Mouse (Mus musculus) c-Kit-positive CD71-negative TER-119-negative erythroid progenitor cells, embryonic 14.5 days (primary cell): ENCODE results near the gene Catsperz.
"Not testable (repeated sequence)": the region's sequence is repeated elsewhere in the genome, so short reads cannot be mapped to it uniquely, and the experiment has no call there.

Experiments
- DNase-seq: peaks from one replicate; pipeline ENCODE4 v3.0.0-alpha.2; 2013; ENCODE audit warnings: low read depth

Gene Catsperz

DNA sequence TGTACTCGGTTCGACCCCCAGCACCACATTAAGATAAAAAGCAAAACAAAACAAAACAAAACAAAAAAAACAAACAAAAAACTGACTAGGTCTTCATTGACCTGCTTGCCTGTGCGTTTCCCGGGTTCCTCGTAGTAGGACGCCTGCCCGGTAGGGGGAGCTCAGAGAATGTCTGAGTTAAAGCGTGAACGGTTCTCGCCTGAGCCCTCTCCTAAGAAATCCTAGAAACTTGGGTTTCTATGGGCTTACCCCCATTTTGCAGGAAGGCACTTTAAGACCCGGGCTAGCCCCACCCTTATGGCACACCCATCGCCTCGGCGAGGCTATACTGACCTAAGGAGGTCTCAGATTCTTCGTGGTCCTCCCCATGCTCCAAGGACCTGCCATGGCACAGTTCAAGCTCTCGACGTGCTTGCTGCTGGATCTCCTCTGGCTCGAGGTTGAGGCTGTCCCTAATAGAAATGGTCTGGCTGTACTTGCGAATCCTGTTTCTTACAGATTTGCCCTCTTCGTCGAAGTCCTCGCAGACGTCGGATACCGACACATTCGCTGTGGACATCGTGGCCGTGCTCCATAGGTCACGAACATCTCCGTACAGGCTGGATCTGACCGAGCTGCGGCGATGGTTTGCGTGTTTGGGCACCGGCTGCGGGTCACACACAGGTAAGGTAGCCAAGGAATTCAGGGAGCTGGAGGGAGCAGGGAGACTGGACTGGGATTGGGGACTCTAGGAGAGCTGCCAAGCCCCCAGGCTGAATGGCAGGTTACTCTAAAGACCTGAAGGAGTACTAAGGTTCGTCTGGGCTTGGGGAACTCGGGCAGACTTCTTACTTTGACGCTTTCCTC, 496 bp downstream of the Catsperz start:
- DNase-seq: peak; percentile 69

DNA sequence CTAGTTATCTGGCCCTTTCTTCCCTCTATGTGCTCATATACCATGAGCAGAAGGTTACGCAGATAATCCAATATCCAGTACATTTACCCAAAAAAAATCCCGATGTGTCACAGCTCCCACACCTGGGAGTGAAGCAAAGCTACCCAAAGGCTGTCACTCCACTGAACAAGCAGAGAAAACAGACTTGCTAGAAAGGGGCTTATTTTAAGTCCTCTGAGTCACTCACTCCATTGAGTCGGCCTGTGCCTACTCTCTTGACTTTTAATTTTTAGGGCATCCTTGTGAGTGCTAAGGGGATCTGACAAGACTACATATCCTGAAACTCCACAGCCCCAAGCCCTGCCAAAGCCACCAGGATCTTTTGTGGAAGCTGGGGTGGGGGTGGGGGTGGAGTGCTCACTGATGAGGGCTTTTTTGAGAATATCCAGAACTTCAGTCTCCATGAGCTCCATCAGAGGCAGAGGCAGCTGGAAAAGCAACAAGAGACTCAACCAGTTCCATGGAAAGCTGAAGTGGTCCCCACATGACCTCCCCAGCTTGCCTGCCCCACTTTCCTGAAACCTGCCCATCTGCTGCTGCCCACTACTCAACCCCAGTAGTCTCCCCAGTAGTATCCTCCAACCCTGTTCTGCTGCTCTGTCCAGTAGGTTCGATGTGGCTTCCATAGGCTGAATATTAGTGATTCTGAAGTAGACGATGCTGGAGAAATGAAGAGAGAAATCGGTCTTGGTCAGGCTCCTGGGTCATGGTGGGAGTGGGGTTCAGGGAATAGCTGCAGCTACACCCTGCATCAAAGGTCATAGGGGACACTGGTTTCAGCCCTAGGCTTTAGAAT, 2.1 kb downstream of the Catsperz start:
- no peak for DNase-seq

DNA sequence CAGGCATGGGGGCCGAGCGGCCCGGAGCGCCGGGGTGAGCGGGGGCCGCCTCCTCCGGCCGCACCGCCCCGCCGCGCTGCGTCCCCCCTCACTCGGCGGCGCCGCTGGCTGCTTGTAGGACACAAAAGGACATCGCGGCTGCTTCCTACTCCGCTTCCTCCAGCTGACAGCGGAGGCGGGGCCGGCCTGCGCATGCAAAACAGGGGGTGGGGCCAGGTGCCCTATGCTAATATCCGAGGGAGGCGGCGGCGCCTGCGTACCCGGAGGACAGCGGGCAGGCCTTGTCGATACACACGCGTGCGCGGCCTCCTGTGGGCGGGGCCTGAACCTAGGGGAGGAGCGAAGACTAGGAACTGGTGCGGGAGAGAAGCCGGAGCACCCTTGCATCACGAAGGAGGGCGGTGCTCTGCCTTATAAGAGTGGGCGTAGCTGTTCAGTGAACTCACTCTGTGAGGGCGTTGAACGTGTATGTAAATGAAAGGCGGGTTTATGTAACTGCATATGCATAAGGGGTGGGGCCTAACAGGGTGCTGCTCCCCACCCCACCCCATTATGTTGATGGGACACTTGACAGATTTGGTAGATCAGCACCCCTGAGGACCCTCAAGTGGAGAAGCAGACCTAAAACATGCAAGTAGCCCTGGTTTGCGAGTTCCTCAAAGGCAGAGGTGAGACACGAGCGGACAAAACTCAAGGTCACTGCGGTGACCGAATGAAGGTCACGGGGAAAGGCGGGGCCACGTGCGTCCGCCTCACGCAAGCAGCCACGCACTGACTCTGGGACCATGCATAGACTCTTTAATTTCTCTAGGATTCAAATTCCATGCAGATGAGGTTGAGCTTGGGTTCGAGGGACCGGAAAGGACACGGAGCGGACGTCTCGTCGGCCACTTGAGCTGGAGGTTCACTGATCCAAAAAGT, 3.3 kb downstream of the Catsperz start, which contains the start of gene Esrra:
Esrra (minus strand) TSS at position 167 of the 921 bp plus-strand sequence.
- DNase-seq: peak; percentile 100

DNA sequence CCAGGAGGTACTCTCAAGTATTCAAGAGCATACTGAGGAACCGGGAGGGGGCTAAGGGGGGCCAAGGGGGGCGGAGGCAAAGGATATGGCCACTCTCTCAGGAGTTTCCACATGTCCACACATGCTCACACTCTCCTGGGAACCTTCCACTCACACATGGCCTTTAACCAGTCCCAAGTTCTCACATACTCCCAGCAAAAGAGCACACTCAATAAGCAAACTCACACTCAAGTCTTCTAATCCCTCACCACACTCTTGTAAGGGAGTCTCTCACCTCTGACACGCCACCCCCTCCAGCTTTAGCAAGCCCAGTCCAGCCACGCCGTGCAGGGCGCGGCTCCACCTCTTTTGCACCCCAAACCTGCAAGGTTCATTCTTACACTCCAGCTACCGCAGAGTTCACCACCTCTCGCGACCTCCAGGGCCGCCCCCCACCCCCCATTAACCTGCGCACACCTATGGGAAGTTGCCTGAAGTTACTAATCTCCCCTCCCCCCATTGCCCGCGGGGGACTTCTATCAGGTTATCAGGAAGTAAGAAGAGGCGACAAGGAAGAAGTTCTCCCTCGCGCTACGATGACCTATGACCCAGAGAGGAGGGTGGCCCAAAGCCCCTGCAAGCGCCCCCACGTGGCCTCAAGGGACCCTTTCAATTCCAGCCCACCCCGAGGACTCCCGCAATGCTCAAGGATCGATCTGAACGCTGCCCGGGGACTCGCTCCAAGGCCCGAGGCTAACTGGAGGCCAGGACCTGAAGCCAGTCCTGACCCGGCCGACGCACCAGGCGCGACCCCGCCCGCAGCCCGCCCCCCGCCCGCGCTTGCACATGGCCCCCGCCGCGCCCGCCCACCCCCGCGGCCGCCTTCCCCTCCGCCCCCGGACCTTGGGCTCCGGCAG, 4.2 kb downstream of the Catsperz start:
- no peak for DNase-seq

DNA sequence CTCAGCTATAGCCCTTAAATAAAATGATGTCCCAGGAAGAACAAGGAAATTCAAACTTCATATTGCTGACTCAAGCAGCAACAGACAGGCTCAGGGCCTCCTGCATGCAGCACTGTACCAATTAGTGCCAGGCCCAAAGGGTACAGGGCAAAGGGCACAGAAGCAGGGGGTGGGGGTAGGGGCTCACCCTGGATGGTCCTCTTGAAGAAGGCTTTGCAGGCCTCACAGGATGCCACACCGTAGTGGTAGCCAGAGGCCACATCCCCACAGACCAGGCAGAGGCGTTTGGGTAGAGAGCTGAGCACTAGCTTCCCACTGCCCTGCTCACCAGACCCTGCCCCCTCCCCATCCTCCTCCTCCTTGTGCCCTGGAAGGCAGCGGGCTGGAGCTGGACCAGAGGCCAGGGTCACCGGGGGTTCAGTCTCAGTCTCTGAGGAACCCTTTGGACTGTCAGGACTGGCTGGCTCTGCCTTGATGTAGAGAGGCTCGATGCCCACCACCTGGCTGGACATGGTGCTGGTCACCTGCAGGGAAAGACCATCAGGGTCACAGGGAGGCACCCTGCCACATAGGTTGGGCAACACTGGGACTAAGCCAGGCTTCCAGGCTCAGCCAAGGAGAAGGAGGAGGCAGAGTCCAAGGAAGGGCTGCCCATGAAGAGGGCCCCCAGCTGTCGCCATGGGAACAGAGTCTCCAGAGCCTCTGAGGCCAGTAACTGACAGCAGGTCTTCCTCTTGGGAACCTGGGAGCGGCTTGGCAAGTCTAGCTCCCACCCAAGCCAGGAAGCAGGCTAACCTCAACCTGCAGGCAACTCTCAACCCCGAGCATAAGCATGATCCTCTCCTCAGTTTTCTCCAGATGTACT, 5.1 kb downstream of the Catsperz start:
- DNase-seq: no peak

DNA sequence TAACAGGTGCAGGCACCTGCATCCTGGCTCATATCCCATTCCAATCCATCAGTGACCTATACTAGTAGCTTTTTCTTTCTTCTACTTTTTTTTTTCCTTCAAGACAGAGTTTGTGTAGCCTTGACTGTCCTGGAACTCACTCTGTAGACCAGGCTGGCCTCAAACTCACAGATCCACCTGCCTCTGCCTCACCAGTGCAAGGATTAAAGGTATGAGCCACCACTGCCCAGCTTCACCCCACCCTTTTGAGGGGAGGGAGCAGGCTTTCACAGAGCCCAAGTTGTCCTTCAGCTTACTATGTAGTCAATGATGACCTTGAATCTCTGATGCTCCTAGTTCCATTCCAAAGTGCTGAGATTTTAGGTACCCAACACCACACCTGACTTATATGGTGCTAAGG, 5.7 kb downstream of the Catsperz start:
- no peak for DNase-seq

DNA sequence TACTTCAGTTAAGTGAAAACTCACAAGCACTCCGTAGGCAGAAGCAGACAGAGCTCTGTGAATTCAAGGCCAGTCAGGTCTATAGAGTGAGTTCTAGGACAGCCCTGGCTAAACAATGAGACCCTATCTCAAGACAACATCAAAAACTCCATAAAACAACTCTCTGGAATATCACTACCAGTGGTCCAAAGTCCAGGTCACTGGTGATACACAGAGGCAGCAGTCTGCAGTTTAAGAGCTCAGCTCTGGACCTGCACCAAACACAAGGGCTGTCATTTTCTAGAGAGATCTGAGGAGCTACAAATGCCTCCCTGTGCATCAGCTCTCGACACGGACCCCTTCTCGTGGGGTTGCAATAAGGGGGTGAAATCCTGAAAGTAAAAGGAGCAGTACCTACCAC, 6.9 kb downstream of the Catsperz start:
- DNase-seq: no peak

DNA sequence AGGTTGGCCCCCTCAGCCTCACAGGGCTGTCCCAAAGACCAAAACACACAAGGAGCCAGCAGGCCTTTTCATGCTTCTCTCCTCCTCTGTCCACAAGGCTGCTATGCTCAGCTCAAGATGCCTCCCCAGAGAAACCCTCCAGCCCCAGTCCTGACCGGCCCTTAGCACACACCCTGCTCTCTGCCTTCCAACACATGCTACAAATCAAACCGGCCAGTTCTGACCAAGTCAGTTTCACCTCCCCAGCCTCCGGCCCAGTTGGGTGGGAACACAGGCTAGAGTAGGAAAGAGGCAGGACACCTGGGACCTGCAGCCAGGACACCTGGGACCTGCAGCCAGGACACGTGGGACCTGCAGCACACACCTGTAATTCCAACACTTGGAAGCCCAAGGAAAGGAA, 8.7 kb downstream of the Catsperz start:
- DNase-seq: no peak

DNA sequence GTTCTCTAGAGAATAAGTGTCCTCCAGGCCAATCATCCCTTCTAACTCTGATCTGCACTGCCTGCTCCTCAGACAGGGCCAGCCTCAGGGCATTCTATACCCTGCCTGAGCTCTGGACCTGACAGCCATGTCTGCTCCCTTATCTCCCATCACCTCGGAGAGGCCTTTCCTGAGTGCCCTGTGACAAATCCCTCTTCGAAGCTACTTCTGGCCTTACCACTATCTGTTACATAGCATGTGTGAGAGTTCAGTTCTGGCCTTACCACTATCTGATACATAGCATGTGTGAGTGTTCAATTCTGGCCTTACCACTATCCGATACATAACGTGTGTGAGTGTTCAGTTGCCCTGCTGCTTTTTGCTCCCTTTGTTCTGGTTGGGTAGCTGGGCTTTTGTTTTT, 9.9 kb downstream of the Catsperz start:
- no peak for DNase-seq

DNA sequence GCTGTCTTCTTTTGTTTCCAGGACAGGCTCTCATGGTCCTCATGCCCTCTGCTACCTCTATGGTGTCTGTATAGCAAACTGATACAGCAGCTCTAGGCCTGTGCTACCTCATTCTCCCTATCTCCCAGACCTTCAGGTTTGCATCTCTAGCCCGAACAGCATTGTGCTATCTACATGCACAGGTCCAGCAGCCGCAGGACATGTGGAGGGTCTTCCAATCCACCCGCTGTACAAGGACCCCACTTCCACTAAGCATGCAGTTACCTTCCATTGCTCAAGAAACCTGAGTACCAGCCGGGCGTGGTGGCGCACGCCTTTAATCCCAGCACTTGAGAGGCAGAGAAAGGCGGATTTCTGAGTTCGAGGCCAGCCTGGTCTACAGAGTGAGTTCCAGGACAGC, 10.6 kb downstream of the Catsperz start:
- DNase-seq: no peak

DNA sequence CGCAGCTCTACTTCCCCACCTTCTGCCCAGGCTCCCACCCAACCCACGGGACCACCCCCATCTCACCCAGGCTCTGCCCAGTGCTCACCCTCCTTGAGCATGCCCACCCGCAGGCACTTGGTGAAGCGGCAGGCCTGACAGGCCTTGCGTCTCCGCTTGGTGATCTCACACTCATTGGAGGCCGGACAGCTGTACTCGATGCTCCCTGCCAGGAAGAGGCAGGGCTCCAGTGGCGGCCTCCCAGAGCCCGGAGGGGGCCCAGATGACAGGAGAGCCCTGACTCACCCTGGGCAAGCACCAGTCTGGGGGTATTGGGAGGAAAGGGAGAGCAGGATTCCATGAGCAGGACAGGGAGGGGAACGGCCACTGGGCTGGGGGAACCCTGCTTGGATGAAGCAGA, 11.2 kb downstream of the Catsperz start:
- no peak for DNase-seq

DNA sequence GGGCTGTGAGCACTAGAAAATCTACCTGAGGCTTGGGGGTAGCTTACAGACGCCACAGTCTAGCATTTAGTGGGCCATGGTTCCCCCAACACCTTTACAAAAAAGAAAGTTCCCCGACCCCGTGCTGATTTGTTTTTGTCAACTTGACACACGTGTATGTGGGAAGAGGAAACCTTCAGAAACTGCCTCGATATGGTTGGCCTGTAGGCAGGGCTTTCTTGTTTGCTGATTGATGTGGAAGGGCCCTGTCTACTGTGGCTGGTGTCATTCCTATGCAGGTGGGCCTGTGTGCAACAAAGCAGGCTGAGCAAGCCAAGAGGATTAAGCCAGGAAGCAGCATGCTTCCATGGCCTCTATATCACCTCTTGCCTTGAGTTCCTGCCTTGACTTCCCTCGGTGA, 12.1 kb downstream of the Catsperz start:
- no peak for DNase-seq

DNA sequence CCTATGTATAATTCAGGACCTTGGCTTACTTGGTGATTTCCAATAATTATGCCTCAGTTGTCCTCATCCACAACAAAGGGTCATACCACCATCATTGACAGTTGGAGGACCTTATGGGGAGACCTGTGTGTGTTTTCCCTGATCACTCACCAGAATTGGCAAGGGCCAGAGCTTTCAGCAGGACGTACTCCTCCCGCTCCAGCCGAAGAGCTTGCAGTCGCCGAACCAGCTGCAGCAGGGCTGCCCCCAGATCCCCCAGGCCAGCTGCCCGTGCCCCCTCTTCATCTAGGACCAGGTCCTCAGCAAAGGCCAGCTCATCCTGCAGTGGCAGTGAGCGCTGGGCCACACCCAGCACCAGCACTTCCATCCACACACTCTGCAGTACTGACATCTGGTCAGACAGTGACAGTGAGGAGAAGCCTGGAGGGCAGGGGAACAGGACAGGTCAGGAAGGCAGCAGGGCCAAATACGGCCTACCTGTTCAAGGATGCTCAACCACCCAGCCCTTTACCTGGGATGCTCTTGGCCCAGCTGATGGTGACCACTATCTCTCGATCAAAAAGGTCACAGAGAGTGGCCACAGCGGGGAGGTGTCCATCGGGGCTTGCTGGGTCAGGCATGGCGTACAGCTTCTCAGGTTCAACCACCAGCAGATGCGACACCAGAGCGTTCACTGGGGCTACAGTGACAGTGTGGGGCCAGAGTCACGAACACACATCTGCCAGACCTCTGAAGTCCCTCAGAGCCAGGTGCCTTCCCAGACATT, 12.8 kb downstream of the Catsperz start:
- no peak for DNase-seq

DNA sequence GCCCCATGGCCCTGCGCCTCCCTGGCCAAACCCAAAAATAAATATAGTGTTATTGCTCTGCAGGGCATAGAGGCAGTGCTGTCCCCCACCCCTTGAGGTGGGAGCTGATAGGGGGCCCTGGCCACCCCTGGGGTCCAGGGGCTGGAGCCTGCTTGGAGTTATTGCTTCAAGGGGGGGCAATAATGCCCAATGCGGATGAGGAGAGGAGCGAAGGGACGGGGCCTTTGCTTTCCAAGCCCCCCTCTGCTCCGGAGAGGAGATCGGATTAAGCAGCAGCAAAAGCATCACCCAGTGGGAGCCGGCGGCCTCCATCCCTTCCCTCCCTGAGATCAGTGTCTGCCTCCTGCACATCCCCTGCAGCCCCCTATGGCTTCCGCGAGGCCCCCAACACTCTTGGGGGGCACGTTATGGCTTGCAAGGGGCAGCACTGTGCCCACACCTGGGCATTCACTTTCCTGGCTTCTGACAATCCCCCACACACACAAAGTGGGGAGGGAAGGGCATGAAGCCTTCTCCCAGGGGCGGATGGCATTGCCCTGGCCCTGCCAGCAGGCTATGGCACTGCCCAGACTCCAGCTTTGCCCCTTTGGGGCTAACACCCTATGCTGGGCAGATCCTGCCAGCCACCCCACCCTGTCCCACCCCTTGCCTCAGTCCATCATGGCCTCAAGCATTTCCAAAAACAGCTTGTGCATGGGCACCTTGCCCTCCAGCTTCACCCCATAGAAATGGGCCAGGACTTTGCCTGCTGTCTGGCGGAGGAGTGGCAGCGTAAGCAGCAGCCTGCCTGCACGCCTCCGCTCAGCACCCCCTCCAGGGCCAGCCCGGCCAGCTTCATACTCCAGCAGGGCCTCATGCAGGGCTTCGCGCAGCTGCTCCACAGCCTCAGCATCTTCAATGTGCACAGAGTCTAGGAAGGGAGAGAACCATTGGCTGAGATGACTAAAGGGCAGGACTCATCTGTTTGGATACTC, 13.8 kb downstream of the Catsperz start:
- no peak for DNase-seq

DNA sequence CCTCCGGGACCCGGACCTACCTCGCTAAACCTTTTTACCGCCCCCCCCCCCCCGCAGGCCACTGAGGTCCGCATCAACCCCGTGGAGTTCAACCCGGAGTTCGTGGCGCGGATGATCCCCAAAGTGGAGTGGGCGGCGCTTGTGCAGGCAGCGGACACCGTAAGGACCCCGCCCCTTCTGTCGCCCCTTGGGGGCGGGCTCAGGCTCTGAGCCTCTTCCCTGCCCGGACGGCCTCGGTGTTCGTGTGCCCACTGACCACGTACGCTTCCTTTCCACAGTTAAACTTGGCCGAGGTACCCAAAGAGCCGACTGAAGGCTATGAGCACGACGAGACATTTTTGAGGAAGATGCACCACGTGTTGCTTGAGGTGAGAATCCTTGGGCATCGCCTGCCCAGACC, 14.9 kb downstream of the Catsperz start:
- not testable (repeated sequence) for DNase-seq

DNA sequence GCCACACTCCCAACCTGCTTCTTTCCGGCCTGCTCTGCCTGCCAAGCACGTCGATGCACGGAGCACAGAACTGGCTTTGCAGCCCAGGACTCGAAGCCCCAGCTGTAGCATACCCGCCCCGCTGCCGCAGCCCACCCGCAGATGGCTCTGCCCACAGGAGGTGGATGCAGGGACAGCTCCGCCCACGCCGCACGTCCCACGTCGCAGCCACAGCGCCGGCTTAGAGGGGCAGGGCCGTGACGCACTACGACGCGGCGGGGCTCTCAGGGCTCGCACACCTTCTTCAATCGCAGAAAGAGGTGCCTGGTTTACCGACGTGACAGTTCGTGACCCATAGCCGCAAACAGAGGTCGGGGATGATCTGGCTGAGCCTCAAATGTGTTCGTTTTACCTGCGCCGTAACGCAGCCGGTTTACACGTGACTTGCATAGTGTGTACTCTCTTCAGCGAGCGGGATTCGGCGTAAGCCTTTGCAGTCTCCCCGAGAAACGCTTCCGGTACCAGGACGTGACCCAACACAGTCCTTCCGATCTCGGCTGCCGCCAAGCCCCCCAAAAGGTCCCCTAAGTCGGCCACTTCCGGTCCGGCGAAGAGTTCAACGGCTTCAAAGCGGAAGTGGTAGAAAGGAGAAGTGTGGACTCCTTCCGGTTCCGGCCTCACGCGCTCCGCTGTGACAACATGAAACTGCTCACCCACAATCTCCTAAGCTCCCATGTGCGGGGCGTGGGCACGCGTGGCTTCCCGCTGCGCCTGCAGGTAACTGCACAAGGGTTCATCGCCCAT, 15.5 kb downstream of the Catsperz start, which contains the start of the genes Trmt112 and Prdx5:
Trmt112 (plus strand) TSS at position 192 of the 783 bp plus-strand sequence.
Prdx5 (minus strand) TSS at position 600 of the 783 bp plus-strand sequence.
- peak; percentile 94 for DNase-seq

DNA sequence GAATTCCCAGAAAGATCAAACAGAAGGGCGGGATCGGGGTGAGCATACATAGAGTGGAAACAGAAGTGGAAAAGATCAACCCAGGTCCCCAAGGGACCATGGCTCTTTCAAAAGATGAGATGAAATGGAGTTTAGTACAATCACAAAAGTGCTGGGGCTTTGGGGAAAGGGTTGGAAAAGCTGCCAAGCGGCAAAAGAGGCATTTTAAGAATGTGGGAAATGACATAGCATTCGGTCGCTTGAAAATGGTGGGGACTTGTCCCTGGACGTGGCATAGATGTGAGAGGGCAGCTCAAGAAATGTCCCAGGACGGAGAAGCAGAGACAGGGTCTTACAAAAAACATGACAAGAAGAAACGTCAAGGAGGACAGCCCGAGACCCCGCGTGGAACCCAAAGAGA, 16.2 kb downstream of the Catsperz start:
- DNase-seq: no peak
